Mouse (Mus musculus) heart, adult 2 months (tissue): Measurements from ENCODE around the gene Sys1. TPM values are rescaled to one million over a fixed set of nuclear protein-coding genes. Genes with fewer than 3 reads are reported as not detected.

ENCODE experiments used
- DNase-seq, 2 experiments: peaks; one replicate each; pipeline ENCODE4 v3.0.0; 2021
- H3K27ac ChIP-seq: fragments of 200-600 bp; 2 replicates; pipeline ENCODE4 v1.8.1; 2022
- H3K27me3 ChIP-seq: fragments of 200-500 bp; 2 replicates; pipeline ENCODE4 v1.6.1; 2012; ENCODE audit warnings: mild to moderate bottlenecking, low read length, inconsistent platforms, mixed read lengths; ENCODE audit not compliant: control insufficient read depth, insufficient read depth
- H3K36me3 ChIP-seq: fragments of 200-500 bp; 2 replicates; pipeline ENCODE4 v1.6.1; 2012; ENCODE audit warnings: low read length, inconsistent platforms; ENCODE audit not compliant: control insufficient read depth, insufficient read depth
- H3K4me1 ChIP-seq: fragments of 200-500 bp; 2 replicates; pipeline ENCODE4 v1.6.1; 2011; ENCODE audit warnings: low read length; ENCODE audit not compliant: control insufficient read depth, insufficient read depth
- H3K4me3 ChIP-seq: fragments of 200-600 bp; 2 replicates; pipeline ENCODE4 v1.8.1; 2022
- H3K79me2 ChIP-seq: fragments of 200-500 bp; replicated peaks from 2 replicates; pipeline ENCODE4 v1.6.1; 2012; ENCODE audit warnings: mild to moderate bottlenecking, inconsistent platforms, low read length, moderate library complexity, mixed read lengths; ENCODE audit not compliant: control insufficient read depth, insufficient read depth
- H3K9ac ChIP-seq: fragments of 200-500 bp; 2 replicates; pipeline ENCODE4 v1.6.1; 2012; ENCODE audit warnings: low read depth, mild to moderate bottlenecking, control low read depth, inconsistent platforms, low read length, mixed read lengths
- CTCF ChIP-seq: fragments of 200-600 bp; IDR thresholded peaks from 2 replicates; pipeline ENCODE4 v1.8.1; 2022; ENCODE audit warnings: antibody characterized with exemption, mild to moderate bottlenecking, moderate library complexity
- EP300 ChIP-seq: fragments of 200-500 bp; IDR thresholded peaks from 2 replicates; pipeline ENCODE4 v1.6.1; 2011; ENCODE audit warnings: low read depth, low read length, control low read depth; ENCODE audit not compliant: insufficient read depth
- POLR2A ChIP-seq: fragments of 200-500 bp; IDR thresholded peaks from 2 replicates; pipeline ENCODE4 v1.6.1; 2011; ENCODE audit warnings: mild to moderate bottlenecking, low read depth, low read length, control low read depth; ENCODE audit not compliant: insufficient read depth
- WGBS: fragments of 180-500 bp; shearing (Covaris S2); methylation state at CpG from one replicate; pipeline ENCODE4 v1.1.7; 2018; 5-methylcytosine and 5-hydroxymethylcytosine counted together
- intact Hi-C: fragments of 180-260 bp; cut with DNase I; formaldehyde crosslinking; loops from one replicate; pipeline ENCODE4 v1.15.1; 2025
- polyA plus RNA-seq: library from polyadenylated mRNA; depleted of rRNA; stranded (reverse); fragments of >200 nt; gene quantifications from 2 replicates; pipeline ENCODE4 v1.2.3, GENCODE M21; 2012; rRNA removed
- total RNA-seq, 2 experiments: library from RNA; stranded (reverse); gene quantifications; 2 replicates each; pipeline ENCODE4 v1.2.3; 2021

Sys1 gene
- total and polyA plus RNA-seq, 3 experiments: 21.1 to 55.0 (median 26.4) TPM

DNA sequence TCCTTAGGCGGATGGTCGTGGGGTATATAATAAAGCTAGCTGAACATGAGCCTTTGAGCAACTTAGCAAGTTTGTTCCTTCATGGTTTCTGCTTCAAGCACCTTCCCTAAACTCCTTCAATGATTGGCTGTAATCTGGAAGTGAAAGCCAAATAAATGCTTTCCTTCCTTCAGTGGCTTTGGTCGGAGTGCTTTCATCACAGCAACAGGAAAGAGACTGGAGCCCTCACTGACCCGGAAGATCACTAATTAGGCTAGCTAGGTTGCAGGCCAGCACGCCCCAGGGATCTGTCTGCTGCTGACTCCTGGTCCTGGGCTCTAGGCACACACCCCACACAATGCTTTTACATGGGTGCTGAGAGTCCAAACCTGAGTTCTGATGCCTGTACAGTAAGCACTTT is 71.8 kb downstream of the Sys1 start:
- TF ChIP-seq EP300 (no peak), POLR2A (no peak), CTCF (no peak)
- Histone ChIP-seq H3K27me3 (no peaks in the 10 kb centered on the region), H3K4me3 (no peak overlapping the region), H3K27ac (no peak overlapping the region), H3K36me3 (no peaks in the 10 kb centered on the region), H3K4me1 (no peaks in the 10 kb centered on the region), H3K9ac (no peak overlapping the region), H3K79me2 (no peaks in the 10 kb centered on the region)
- DNase-seq: no peak
- 48% methylated on average over 5 of the region's 5 CpGs for WGBS
- intact Hi-C loops: no loop called here

Other genes with a start within 250 kb of the Sys1 start
- not detected for gene Wfdc15b, start 235.3 kb upstream of the Sys1 start, total RNA-seq
- gene Wfdc15b, start 235.3 kb upstream of the Sys1 start, polyA plus RNA-seq: not detected in 2 replicates
- gene Svs2, start 218.5 kb upstream of the Sys1 start, total RNA-seq: not detected
- gene Svs2, start 218.5 kb upstream of the Sys1 start, polyA plus RNA-seq: not detected in 2 replicates
- not detected for gene Svs3b, start 200.3 kb upstream of the Sys1 start, total RNA-seq
- gene Svs3b, start 200.3 kb upstream of the Sys1 start, polyA plus RNA-seq: not detected in 2 replicates
- not detected for gene Svs4, start 178.5 kb upstream of the Sys1 start, total RNA-seq
- not detected in 2 replicates for gene Svs4, start 178.5 kb upstream of the Sys1 start, polyA plus RNA-seq
- gene Svs3a, start 167.7 kb upstream of the Sys1 start, total RNA-seq: not detected
- gene Svs3a, start 167.7 kb upstream of the Sys1 start, polyA plus RNA-seq: not detected in 2 replicates
- not detected for gene Svs6, start 140.2 kb upstream of the Sys1 start, total RNA-seq
- gene Svs6, start 140.2 kb upstream of the Sys1 start, polyA plus RNA-seq: not detected in 2 replicates
- gene Svs5, start 124.2 kb upstream of the Sys1 start, total RNA-seq: not detected
- not detected in 2 replicates for gene Svs5, start 124.2 kb upstream of the Sys1 start, polyA plus RNA-seq
- 10 to 100 TPM; 10.9 to 26.4 TPM for gene Slpi, start 67.9 kb upstream of the Sys1 start, total RNA-seq
- gene Slpi, start 67.9 kb upstream of the Sys1 start, polyA plus RNA-seq: 3.1 and 8.3 TPM in 2 replicates
- gene Rbpjl, start 53.8 kb upstream of the Sys1 start, total RNA-seq: not detected
- gene Rbpjl, start 53.8 kb upstream of the Sys1 start, polyA plus RNA-seq: 0.03 and 0.18 TPM in 2 replicates
- gene Matn4, start 51.8 kb upstream of the Sys1 start, total RNA-seq: under 1 TPM; 0.26 to 0.43 TPM
- gene Matn4, start 51.8 kb upstream of the Sys1 start, polyA plus RNA-seq: 0.70 and 0.82 TPM in 2 replicates
- 10 to 100 TPM; 20.2 to 26.0 TPM for gene Sdc4, start 13.1 kb upstream of the Sys1 start, total RNA-seq
- 14.7 and 15.5 TPM in 2 replicates for gene Sdc4, start 13.1 kb upstream of the Sys1 start, polyA plus RNA-seq
- 1 to 10 TPM; 8.0 to 9.2 TPM for gene Gm20458, start 4.0 kb downstream of the Sys1 start, total RNA-seq
- 7.8 and 17.2 TPM in 2 replicates for gene Gm20458, start 4.0 kb downstream of the Sys1 start, polyA plus RNA-seq
- gene Trp53tg5, start 16.8 kb downstream of the Sys1 start, total RNA-seq: not detected
- not detected in 2 replicates for gene Trp53tg5, start 16.8 kb downstream of the Sys1 start, polyA plus RNA-seq
- gene Dbndd2, start 29.1 kb downstream of the Sys1 start, total RNA-seq: 10 to 100 TPM in 1 of 2 experiments, 1 to 10 TPM in 1; 8.0 to 10.3 TPM
- 17.9 and 31.9 TPM in 2 replicates for gene Dbndd2, start 29.1 kb downstream of the Sys1 start, polyA plus RNA-seq
- 10 to 100 TPM; 31.3 to 31.5 TPM for gene Pigt, start 40.6 kb downstream of the Sys1 start, total RNA-seq
- gene Pigt, start 40.6 kb downstream of the Sys1 start, polyA plus RNA-seq: 47.1 and 51.3 TPM in 2 replicates
- 1 to 10 TPM in 1 of 2 experiments, under 1 TPM in 1; 0.43 to 1.3 TPM for gene Wfdc2, start 105.4 kb downstream of the Sys1 start, total RNA-seq
- 0.50 and 78.4 TPM in 2 replicates for gene Wfdc2, start 105.4 kb downstream of the Sys1 start, polyA plus RNA-seq
- gene Spint3, start 116.5 kb downstream of the Sys1 start, total RNA-seq: not detected
- not detected in 2 replicates for gene Spint3, start 116.5 kb downstream of the Sys1 start, polyA plus RNA-seq
- gene Wfdc6a, start 128.5 kb downstream of the Sys1 start, total RNA-seq: under 1 TPM in 1 of 2 experiments, not detected in 1; 0.30 TPM
- gene Wfdc6a, start 128.5 kb downstream of the Sys1 start, polyA plus RNA-seq: 0.47 and 0.56 TPM in 2 replicates
- gene Eppin, start 136.6 kb downstream of the Sys1 start, total RNA-seq: not detected
- gene Eppin, start 136.6 kb downstream of the Sys1 start, polyA plus RNA-seq: 0.16 TPM in 1 of 2 replicates, not detected in the other
- not detected for gene Wfdc6b, start 156.6 kb downstream of the Sys1 start, total RNA-seq
- gene Wfdc6b, start 156.6 kb downstream of the Sys1 start, polyA plus RNA-seq: not detected in 2 replicates
- not detected for gene Wfdc8, start 156.7 kb downstream of the Sys1 start, total RNA-seq
- gene Wfdc8, start 156.7 kb downstream of the Sys1 start, polyA plus RNA-seq: not detected in 2 replicates
- gene Wfdc16, start 181.8 kb downstream of the Sys1 start, total RNA-seq: not detected
- gene Wfdc16, start 181.8 kb downstream of the Sys1 start, polyA plus RNA-seq: not detected in 2 replicates
- not detected for gene Wfdc10, start 199.1 kb downstream of the Sys1 start, total RNA-seq
- gene Wfdc10, start 199.1 kb downstream of the Sys1 start, polyA plus RNA-seq: not detected in 2 replicates
- not detected for gene Wfdc9, start 199.6 kb downstream of the Sys1 start, total RNA-seq
- not detected in 2 replicates for gene Wfdc9, start 199.6 kb downstream of the Sys1 start, polyA plus RNA-seq
- gene Wfdc11, start 217.1 kb downstream of the Sys1 start, total RNA-seq: not detected
- not detected in 2 replicates for gene Wfdc11, start 217.1 kb downstream of the Sys1 start, polyA plus RNA-seq
- not detected for gene Wfdc13, start 228.1 kb downstream of the Sys1 start, total RNA-seq
- 0.25 TPM in 1 of 2 replicates, not detected in the other for gene Wfdc13, start 228.1 kb downstream of the Sys1 start, polyA plus RNA-seq
- not detected for gene Spint4, start 241.5 kb downstream of the Sys1 start, total RNA-seq
- not detected in 2 replicates for gene Spint4, start 241.5 kb downstream of the Sys1 start, polyA plus RNA-seq